Mouse (Mus musculus): ENCODE data around the gene Cdh10.

DNA sequence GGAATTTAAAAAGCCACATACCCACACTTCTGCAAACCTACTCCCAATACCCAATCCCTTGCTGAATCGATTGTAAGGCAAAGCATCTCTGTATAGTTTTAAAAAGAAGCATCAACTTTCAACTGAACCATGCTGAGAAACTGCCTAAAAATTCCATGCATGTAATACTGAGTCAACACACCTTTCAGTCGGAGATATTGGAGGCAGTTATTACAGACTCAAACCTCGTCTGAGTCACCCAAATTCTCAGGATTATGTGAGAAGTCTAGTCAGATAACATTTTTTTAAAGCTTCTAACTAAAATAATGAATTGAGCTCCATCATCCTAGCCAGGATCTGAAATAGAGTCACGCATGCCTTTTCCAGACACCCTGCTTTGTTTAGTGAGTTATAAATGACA lies 175.5 kb downstream of the Cdh10 start:
- no peak for TF ChIP-seq CTCF (IDR thresholded peaks at IDR 0.05; ENCODE audit: low read depth)
- no peak for TF ChIP-seq EP300 (IDR thresholded peaks at IDR 0.05; ENCODE audit: low read depth)
